Mouse (Mus musculus): ENCODE measurements around the gene Arhgef12. TPM values are rescaled to one million over a fixed set of nuclear protein-coding genes. Genes with fewer than 3 reads are reported as not detected.
A peak's percentile ranks its signal among the peaks of the same experiment; 100 is the strongest.

Arhgef12 gene
- total and polyA plus RNA-seq, 3 experiments: 11.8 to 33.5 (median 14.7) TPM

DNA sequence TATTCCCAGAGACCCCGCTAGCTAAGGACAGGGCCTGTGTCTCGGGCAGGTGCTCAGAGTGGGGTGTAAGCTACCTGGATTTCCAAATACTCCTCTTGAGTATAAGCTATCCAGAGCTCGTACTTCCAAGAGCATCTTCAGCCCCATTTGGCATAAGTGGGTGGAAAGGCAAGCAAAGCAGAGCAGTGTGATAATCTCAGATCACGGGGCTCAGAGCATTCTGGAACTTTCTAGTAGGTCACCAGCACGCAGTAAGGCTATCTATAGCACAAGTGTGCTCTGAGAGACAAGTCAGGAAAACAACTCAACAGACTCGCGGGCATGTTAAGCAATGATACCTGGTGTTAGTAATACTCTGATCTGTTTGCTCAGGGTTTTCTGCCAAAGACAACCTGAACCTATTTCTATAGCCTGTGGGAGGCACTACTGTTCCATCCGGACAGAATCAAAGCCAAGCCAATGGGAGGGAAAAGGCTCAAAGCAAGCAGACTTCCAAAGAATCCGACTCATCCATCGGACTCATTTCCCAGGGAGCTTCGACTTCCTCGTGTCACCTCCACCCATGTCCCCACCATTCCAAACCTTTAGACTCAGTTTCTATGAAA is 37.3 kb upstream of the Arhgef12 start:
- TF ChIP-seq E2F4 (IDR thresholded peaks at IDR 0.05; ENCODE audit: borderline replicate concordance, low read depth, low read length): no peak
- peak; percentile 22 for TF ChIP-seq SMC3 (IDR thresholded peaks at IDR 0.05; ENCODE audit: low read depth, low read length)
- peak in 1 of 3 experiments; percentile 12; a peak in 2 of 6 replicates for TF ChIP-seq CTCF (IDR thresholded peaks at IDR 0.05 in 2 of 3, conservative IDR thresholded peaks at IDR 0.05 in 1 of 3; ENCODE audit: control insufficient read depth in 1 of 3, insufficient read depth in 1 of 3, low read depth in 2 of 3, low read length in 3 of 3, poor library complexity in 1 of 3, severe bottlenecking in 1 of 3)

GRCm38 (mm10) chr9:43141839-43142238 is 34.8 kb upstream of the Arhgef12 start:
- TF ChIP-seq ZC3H11A (IDR thresholded peaks at IDR 0.05; ENCODE audit: low read depth, low read length) (peak; percentile 92), CTCF (IDR thresholded peaks at IDR 0.05 in 2 of 3, conservative IDR thresholded peaks at IDR 0.05 in 1 of 3; ENCODE audit: control insufficient read depth in 1 of 3, insufficient read depth in 1 of 3, low read depth in 2 of 3, low read length in 3 of 3, poor library complexity in 1 of 3, severe bottlenecking in 1 of 3) (peak; percentile 80 to 95 (median 90)), ETS1 (IDR thresholded peaks at IDR 0.05; ENCODE audit: low read depth, low read length) (no peak), SMC3 (IDR thresholded peaks at IDR 0.05; ENCODE audit: low read depth, low read length) (peak; percentile 96), MAZ (IDR thresholded peaks at IDR 0.05; ENCODE audit: low read depth, low read length) (0 out of 2 replicates have a peak, but pooled peaks have one; percentile 47), RAD21 (IDR thresholded peaks at IDR 0.05; ENCODE audit: low read depth, low read length) (peak; percentile 95), POLR2AphosphoS2 (IDR thresholded peaks at IDR 0.05; ENCODE audit: low read length) (no peak)
- H3K4me3 ChIP-seq (ENCODE audit: control insufficient read depth in 1 of 2, insufficient read depth in 1 of 2, low read depth in 2 of 2, low read length in 2 of 2): no peak overlapping the region
- no peaks in the 10 kb centered on the region for H3K79me2 ChIP-seq (ENCODE audit: control insufficient read depth, insufficient read depth, low read length, poor library complexity)
- no peaks in the 10 kb centered on the region; a peak in 1 of 4 replicates for H3K27me3 ChIP-seq (ENCODE audit: control insufficient read depth in 1 of 2, insufficient read depth in 2 of 2, low read length in 2 of 2)
- no peaks in the 10 kb centered on the region for H3K9me3 ChIP-seq (replicated peaks; ENCODE audit: insufficient read depth, low read length)
- peak; percentile 73 for DNase-seq (ENCODE audit: low read depth, low spot score)
- no peak overlapping the region for H3K27ac ChIP-seq (ENCODE audit: control insufficient read depth, low read depth, low read length)
- H3K36me3 ChIP-seq (ENCODE audit: control insufficient read depth in 1 of 2, insufficient read depth in 2 of 2, low read length in 2 of 2): no peaks in the 10 kb centered on the region
- H3K4me1 ChIP-seq (ENCODE audit: control insufficient read depth in 1 of 2, insufficient read depth in 2 of 2, low read length in 2 of 2): no peaks in the 10 kb centered on the region
- no peak overlapping the region for H3K9ac ChIP-seq (ENCODE audit: control insufficient read depth, low read depth, low read length, poor library complexity, severe bottlenecking)

More for the DNA sequence above, 37.3 kb upstream of the Arhgef12 start:
- Histone ChIP-seq H3K27ac (ENCODE audit: control insufficient read depth, low read depth, low read length) (no peak overlapping the region), H3K9ac (ENCODE audit: control insufficient read depth, low read depth, low read length, poor library complexity, severe bottlenecking) (no peak overlapping the region), H3K79me2 (ENCODE audit: control insufficient read depth, insufficient read depth, low read length, poor library complexity) (no peaks in the 10 kb centered on the region), H3K27me3 (ENCODE audit: control insufficient read depth in 1 of 2, insufficient read depth in 2 of 2, low read length in 2 of 2) (no peaks in the 10 kb centered on the region), H3K36me3 (ENCODE audit: control insufficient read depth in 1 of 2, insufficient read depth in 2 of 2, low read length in 2 of 2) (peaks cover 0 to 4% of the 10 kb centered on the region in 2 experiments; a peak in 2 of 4 replicates), H3K9me3 (replicated peaks; ENCODE audit: insufficient read depth, low read length) (no peaks in the 10 kb centered on the region), H3K4me1 (ENCODE audit: control insufficient read depth in 1 of 2, insufficient read depth in 2 of 2, low read length in 2 of 2) (peaks cover 0 to 10% of the 10 kb centered on the region in 2 experiments; a peak in 2 of 4 replicates), H3K4me3 (ENCODE audit: control insufficient read depth in 1 of 2, insufficient read depth in 1 of 2, low read depth in 2 of 2, low read length in 2 of 2) (no peak overlapping the region)
- DNase-seq (ENCODE audit: low read depth, low spot score): no peak

DNA sequence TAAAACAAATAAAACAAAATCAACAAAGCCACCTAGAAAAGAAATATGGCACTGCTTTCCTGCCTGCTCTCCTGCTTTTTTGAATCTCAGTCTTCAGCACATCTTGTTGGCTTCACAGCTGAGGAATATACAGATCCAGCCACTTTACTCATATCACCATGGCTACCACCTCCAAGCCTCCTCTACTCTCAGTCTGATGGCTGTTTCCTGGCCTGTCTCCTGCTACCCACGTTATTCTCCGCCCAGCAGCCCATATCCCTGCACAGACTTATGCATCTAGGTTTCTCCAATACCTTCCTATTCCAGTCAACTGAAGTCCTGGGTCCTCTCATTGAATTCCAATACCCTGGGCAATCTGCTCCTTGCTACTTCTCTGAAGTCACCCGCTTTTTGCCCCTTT is 26.5 kb upstream of the Arhgef12 start:
- Histone ChIP-seq H3K27ac (ENCODE audit: control insufficient read depth, low read depth, low read length) (no peak overlapping the region), H3K79me2 (ENCODE audit: control insufficient read depth, insufficient read depth, low read length, poor library complexity) (no peaks in the 10 kb centered on the region), H3K4me1 (ENCODE audit: control insufficient read depth in 1 of 2, insufficient read depth in 2 of 2, low read length in 2 of 2) (peaks cover 0 to 7% of the 10 kb centered on the region in 2 experiments; a peak in 1 of 4 replicates), H3K27me3 (ENCODE audit: control insufficient read depth in 1 of 2, insufficient read depth in 2 of 2, low read length in 2 of 2) (peaks cover 3 to 5% of the 10 kb centered on the region in 2 experiments; a peak in 3 of 4 replicates), H3K4me3 (ENCODE audit: control insufficient read depth in 1 of 2, insufficient read depth in 1 of 2, low read depth in 2 of 2, low read length in 2 of 2) (no peak overlapping the region), H3K9me3 (replicated peaks; ENCODE audit: insufficient read depth, low read length) (no peaks in the 10 kb centered on the region), H3K36me3 (ENCODE audit: control insufficient read depth in 1 of 2, insufficient read depth in 2 of 2, low read length in 2 of 2) (peaks cover 0 to 4% of the 10 kb centered on the region in 2 experiments; a peak in 2 of 4 replicates), H3K9ac (ENCODE audit: control insufficient read depth, low read depth, low read length, poor library complexity, severe bottlenecking) (no peak overlapping the region)
- no peak for DNase-seq (ENCODE audit: low read depth, low spot score)
- TF ChIP-seq ZKSCAN1 (IDR thresholded peaks at IDR 0.05; ENCODE audit: low read depth, low read length): no peak

All from MEL (cell line).